In the genomic region with DNA sequence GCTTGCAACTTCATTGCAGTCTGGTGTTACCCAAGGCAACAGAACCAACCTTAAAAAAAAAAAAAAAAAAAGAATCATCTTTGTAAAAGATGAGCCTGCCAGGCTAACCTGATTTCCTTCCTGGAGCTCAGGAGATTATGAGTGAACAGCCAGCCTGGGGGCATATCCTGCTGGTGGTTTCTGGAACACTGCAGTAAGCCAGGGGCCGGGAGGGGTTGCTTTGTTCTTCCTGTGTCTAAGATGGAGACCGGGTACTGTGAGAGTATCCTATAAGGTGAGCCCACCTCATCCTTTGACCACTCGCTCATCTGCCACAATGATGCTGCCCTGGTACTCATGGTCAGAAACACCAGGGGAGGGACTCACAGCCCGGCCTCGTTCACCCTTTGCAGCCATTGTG, we compare ENCODE assay signal across 20 mouse cellular contexts. TPM values are rescaled to one million over a fixed set of nuclear protein-coding genes. Genes with fewer than 3 reads are reported as not detected.
DNase-seq lines count a peak whose midpoint lies in the region; ATAC-seq lines count a peak whose summit lies in the region.
"Had no signal": no experiment of that assay in that cellular context is flagged by ENCODE, and none has a peak within 500 bp of the region (broad histone marks: within the 10 kb centered on the region; RNA-seq: fewer than 3 reads in every experiment).

No protein-coding gene starts in this region.

- no peak for ATAC-seq in hindbrain, embryonic 13.5 days (ENCODE audit: low FRiP score)
- no peak for ATAC-seq in granulocyte monocyte progenitor cell, adult 5-6 weeks (replicated peaks; ENCODE audit: poor library complexity, severe bottlenecking)
- ATAC-seq: activated CD4-positive, CD25-positive, alpha-beta regulatory T cell, adult 4 months; forebrain, embryonic 15.5 days; hindbrain, postnatal 0 days; inflammation-experienced regulatory T-cells, adult 6 months; intestine, embryonic 16.5 days had no signal

- WGBS in hindbrain, embryonic 10.5 days: 87% methylated on average over 5 of the region's 5 CpGs
- WGBS in hindbrain, embryonic 13.5 days: 87% methylated on average over 5 of the region's 5 CpGs

- peak; percentile 36 to 45 for DNase-seq in adrenal gland, adult (ENCODE audit: inconsistent age in 2 of 2, low spot score in 1 of 2)
- DNase-seq in adrenal gland, adult 18-20 months (ENCODE audit: low spot score in 2 of 2): no peak
- no peak for DNase-seq in hindbrain, embryonic 10.5 days (ENCODE audit: low spot score)
- peak; percentile 26 for DNase-seq in adrenal gland, postnatal 10 days
- DNase-seq: embryo, embryonic 11 days; heart, adult 2 months; kidney, adult 18-20 months had no signal

- H3K27me3 ChIP-seq in hindbrain, embryonic 10.5 days (ENCODE audit: insufficient read depth, poor library complexity, severe bottlenecking): no peaks in the 10 kb centered on the region
- no peaks in the 10 kb centered on the region for H3K27me3 ChIP-seq in hindbrain, embryonic 13.5 days
- H3K27me3 ChIP-seq: embryonic facial prominence, embryonic 13.5 days; forebrain, embryonic 12.5 days; forebrain, embryonic 15.5 days had no signal

- no peak overlapping the region for H3K4me3 ChIP-seq in hindbrain, embryonic 10.5 days
- no peak overlapping the region for H3K4me3 ChIP-seq in hindbrain, embryonic 13.5 days
- H3K4me3 ChIP-seq: embryonic facial prominence, embryonic 10.5 days; embryonic facial prominence, embryonic 13.5 days; erythroblast, embryonic 14.5 days; forebrain, embryonic 12.5 days; forebrain, embryonic 15.5 days; heart, adult 2 months; heart, embryonic 10.5 days had no signal

- H3K4me2 ChIP-seq in hindbrain, embryonic 13.5 days: no peak overlapping the region
- H3K4me2 ChIP-seq: embryonic facial prominence, embryonic 13.5 days; forebrain, embryonic 12.5 days; forebrain, embryonic 15.5 days; hindbrain, embryonic 14.5 days had no signal

- peak overlapping the region; percentile 64; the same call in 1 of the 2 replicates for H3K27ac ChIP-seq in hindbrain, embryonic 10.5 days
- no peak overlapping the region for H3K27ac ChIP-seq in hindbrain, embryonic 13.5 days
- H3K27ac ChIP-seq: embryonic facial prominence, embryonic 10.5 days; embryonic facial prominence, embryonic 13.5 days; forebrain, embryonic 12.5 days; forebrain, embryonic 15.5 days; heart, adult 2 months; heart, embryonic 10.5 days; hindbrain, embryonic 14.5 days; hindbrain, postnatal 0 days had no signal

- no peaks in the 10 kb centered on the region for H3K36me3 ChIP-seq in hindbrain, embryonic 10.5 days
- H3K36me3 ChIP-seq in hindbrain, embryonic 13.5 days: no peaks in the 10 kb centered on the region
- H3K36me3 ChIP-seq: embryonic facial prominence, embryonic 10.5 days; embryonic facial prominence, embryonic 13.5 days; forebrain, embryonic 12.5 days; forebrain, embryonic 15.5 days; heart, embryonic 10.5 days had no signal

- H3K9me3 ChIP-seq in hindbrain, embryonic 10.5 days: peaks cover 5% of the 10 kb centered on the region; the same call in 1 of the 2 replicates
- no peaks in the 10 kb centered on the region for H3K9me3 ChIP-seq in hindbrain, embryonic 13.5 days
- H3K9me3 ChIP-seq: embryonic facial prominence, embryonic 10.5 days; embryonic facial prominence, embryonic 13.5 days; forebrain, embryonic 12.5 days; forebrain, embryonic 15.5 days; heart, embryonic 10.5 days had no signal

- H3K4me1 ChIP-seq in hindbrain, embryonic 10.5 days (replicated peaks): peaks cover 23% of the 10 kb centered on the region
- peaks cover 12% of the 10 kb centered on the region for H3K4me1 ChIP-seq in hindbrain, embryonic 13.5 days (replicated peaks)
- H3K4me1 ChIP-seq: embryonic facial prominence, embryonic 13.5 days; heart, embryonic 10.5 days had no signal

- no peak overlapping the region for H3K9ac ChIP-seq in hindbrain, embryonic 13.5 days
- H3K9ac ChIP-seq: embryonic facial prominence, embryonic 13.5 days; forebrain, embryonic 12.5 days; forebrain, embryonic 15.5 days; hindbrain, embryonic 14.5 days had no signal

RNA-seq across cellular contexts. Expression of a gene that starts 35.0 kb away (rescaled TPM):
- total RNA-seq in adrenal gland, adult 18-20 months (2021): 100 to 1,000 TPM; 397 to 428 TPM
- 1,379 and 1,527 TPM in 2 replicates for polyA plus RNA-seq in hindbrain, embryonic 10.5 days (2016; fragmentation: Nextera tagmentation; extraction: Ambion mirVana)
- polyA plus RNA-seq in hindbrain, embryonic 13.5 days (2015; fragmentation: Nextera tagmentation; extraction: Ambion mirVana): 2,269 and 2,272 TPM in 2 replicates
- 100 to 1,000 TPM; 355 to 389 TPM for total RNA-seq in adrenal gland, postnatal 10 days (2021)
- 154 and 167 TPM in 2 replicates for total RNA-seq in granulocyte monocyte progenitor cell, adult 5-6 weeks (2014; fragmentation: Nextera tagmentation)
- 549 and 572 TPM in 2 replicates for total RNA-seq in granulocyte monocyte progenitor cell, adult 5-6 weeks (2017)

Comparison
In these comparisons a context has a peak if more than half of its experiments do, and no peak if none do; other contexts are left out.
1. DNase-seq: peak in adrenal gland, adult (2 of 2) and adrenal gland, postnatal 10 days (single experiment); none in adrenal gland, adult 18-20 months (0 of 2) and hindbrain, embryonic 10.5 days (single experiment).